Mouse (Mus musculus) megakaryocyte-erythroid progenitor cell, adult 5 weeks (primary cell): Measurements from ENCODE around the gene Olfr744. TPM values are rescaled to one million over a fixed set of nuclear protein-coding genes. Genes with fewer than 3 reads are reported as not detected.

Experiments used
- polyA plus RNA-seq: library from polyadenylated mRNA; stranded (reverse); fragments of >175 nt; gene quantifications from 2 replicates; pipeline ENCODE4 v1.2.3, GENCODE M21; 2012

Olfr744 gene
- not detected in 2 replicates for polyA plus RNA-seq

DNA sequence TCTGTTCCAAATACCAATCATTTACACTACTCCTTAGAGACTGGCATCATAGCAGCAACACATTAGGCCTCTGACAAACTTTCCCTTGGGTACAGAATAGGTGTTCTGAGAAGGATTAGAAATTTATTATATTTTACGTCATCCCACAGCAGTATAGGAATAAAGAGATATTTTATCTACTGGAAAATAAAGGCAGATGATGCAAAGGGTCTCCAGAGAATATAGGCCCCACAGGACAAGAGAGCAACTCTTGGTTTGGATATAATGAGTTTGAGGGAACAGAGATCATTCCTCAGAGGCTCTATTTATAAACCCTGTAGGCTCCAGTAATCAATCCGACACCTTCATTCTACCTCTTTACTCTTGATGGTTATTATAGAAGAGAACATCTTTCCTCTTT, at the start of gene Olfr744:
Olfr744 (plus strand) TSS at position 301 of the 400 bp plus-strand sequence.

DNA sequence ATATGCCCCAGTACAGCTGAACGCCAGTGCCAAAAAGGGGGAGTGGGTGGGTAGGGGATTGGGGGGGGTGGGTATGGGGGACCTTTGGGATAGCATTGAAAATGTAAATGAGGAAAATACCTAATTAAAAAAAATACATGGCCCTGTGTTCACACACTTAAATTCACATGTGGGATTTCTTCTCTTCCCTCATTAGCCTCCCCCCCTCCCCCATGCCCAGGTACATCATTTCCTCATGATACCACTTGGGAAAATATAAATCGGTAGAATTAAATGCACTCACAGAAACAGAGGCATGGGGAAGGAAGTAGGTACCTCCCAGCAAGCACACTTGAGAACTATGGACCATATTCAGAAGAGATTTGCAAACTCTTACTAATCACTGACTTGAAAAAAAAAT, 24.4 kb downstream of the Olfr744 start, which contains the start of gene Olfr745:
Olfr745 (plus strand) TSS at position 301 of the 400 bp plus-strand sequence.

DNA sequence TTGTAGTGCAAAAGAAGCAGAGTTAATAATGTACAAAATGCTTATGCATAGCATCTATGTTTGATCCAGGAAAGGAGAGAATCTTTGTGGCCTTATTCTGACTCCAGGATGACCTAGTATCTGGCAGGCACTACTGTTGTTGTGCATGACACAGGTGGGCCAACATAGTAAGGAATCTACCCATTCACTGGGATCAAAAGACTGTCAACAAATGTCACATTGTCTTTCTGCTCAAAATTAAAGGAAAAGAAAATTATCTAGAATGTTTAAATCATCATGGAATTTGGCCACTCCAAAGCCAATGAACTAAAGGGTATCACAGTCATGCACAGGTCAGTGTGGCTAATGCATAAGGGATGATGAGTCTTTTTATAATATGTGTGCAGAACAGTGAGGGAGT, 32.1 kb downstream of the Olfr744 start, which contains the start of gene Olfr746:
Olfr746 (plus strand) TSS at position 301 of the 400 bp plus-strand sequence.

Other genes starting within 250 kb of the Olfr744 start
- not detected in 2 replicates for gene Olfr736, start 233.7 kb upstream of the Olfr744 start, polyA plus RNA-seq
- gene Olfr738, start 207.3 kb upstream of the Olfr744 start, polyA plus RNA-seq, result not detected in 2 replicates
- 0.05 TPM in 1 of 2 replicates, not detected in the other for gene Olfr739, start 196.3 kb upstream of the Olfr744 start, polyA plus RNA-seq
- not detected in 2 replicates for gene Olfr740, start 169.3 kb upstream of the Olfr744 start, polyA plus RNA-seq
- gene Olfr741, start 142.1 kb upstream of the Olfr744 start, polyA plus RNA-seq, result not detected in 2 replicates
- gene Olfr742, start 111.3 kb upstream of the Olfr744 start, polyA plus RNA-seq, result not detected in 2 replicates
- gene Olfr743, start 93.0 kb upstream of the Olfr744 start, polyA plus RNA-seq, result not detected in 2 replicates
- gene Olfr745, start 24.5 kb downstream of the Olfr744 start, polyA plus RNA-seq, result not detected in 2 replicates
- gene Olfr746, start 32.2 kb downstream of the Olfr744 start, polyA plus RNA-seq, result not detected in 2 replicates
- gene Olfr747, start 78.3 kb downstream of the Olfr744 start, polyA plus RNA-seq, result not detected in 2 replicates
- not detected in 2 replicates for gene Olfr748, start 92.5 kb downstream of the Olfr744 start, polyA plus RNA-seq
- not detected in 2 replicates for gene Olfr749, start 130.2 kb downstream of the Olfr744 start, polyA plus RNA-seq
- gene Ttc5, start 170.6 kb downstream of the Olfr744 start, polyA plus RNA-seq, result 16.2 and 18.6 TPM in 2 replicates
- not detected in 2 replicates for gene Ccnb1ip1, start 192.9 kb downstream of the Olfr744 start, polyA plus RNA-seq
- 5.3 and 6.5 TPM in 2 replicates for gene Parp2, start 193.0 kb downstream of the Olfr744 start, polyA plus RNA-seq